32 mouse cellular contexts compared by ENCODE assay signal in genomic region chr8:111526403-111527024, GRCm38 (mm10). TPM values are rescaled to one million over a fixed set of nuclear protein-coding genes. Genes with fewer than 3 reads are reported as not detected.
A peak's percentile ranks its signal among the peaks of the same experiment; 100 is the strongest.
DNase-seq lines count a peak whose midpoint lies in the region; ATAC-seq and TF ChIP-seq lines count a peak whose summit lies in the region.
"Had no signal": no experiment of that assay in that cellular context is flagged by ENCODE, and none has a peak within 500 bp of the region (broad histone marks: within the 10 kb centered on the region; RNA-seq: fewer than 3 reads in every experiment).

No protein-coding gene starts in this region.

- peak overlapping the region; percentile 48; the same call in 1 of the 2 replicates for H3K27ac ChIP-seq in bone marrow, adult 2 months (ENCODE audit: control insufficient read depth, insufficient read depth, low read depth, low read length, poor library complexity)
- H3K27ac ChIP-seq in liver, embryonic 11.5 days (ENCODE audit: low read depth, low read length) = no peak overlapping the region
- H3K27ac ChIP-seq: embryonic facial prominence, embryonic 12.5 days; gastrocnemius, adult 2 months; heart, adult 2 months; hindbrain, embryonic 14.5 days; layer of hippocampus, adult 2 months; limb, embryonic 13.5 days; liver, embryonic 12.5 days; neural tube, embryonic 13.5 days had no signal

- no peak overlapping the region for H3K4me2 ChIP-seq in liver, embryonic 11.5 days
- H3K4me2 ChIP-seq: embryonic facial prominence, embryonic 12.5 days; heart, embryonic 12.5 days; hindbrain, embryonic 14.5 days; limb, embryonic 13.5 days; liver, embryonic 12.5 days; midbrain, embryonic 11.5 days; neural tube, embryonic 13.5 days had no signal

- 13% methylated on average over 6 of the region's 6 CpGs for WGBS in bone marrow, adult 2 months
- 65% methylated on average over 6 of the region's 6 CpGs for WGBS in liver, embryonic 11.5 days

- no peaks in the 10 kb centered on the region for H3K9me3 ChIP-seq in liver, embryonic 11.5 days (ENCODE audit: control insufficient read depth, low read length)
- H3K9me3 ChIP-seq: embryonic facial prominence, embryonic 12.5 days; G1E; heart, embryonic 12.5 days; limb, embryonic 13.5 days; liver, embryonic 12.5 days; neural tube, embryonic 13.5 days had no signal

- no peak overlapping the region for H3K4me3 ChIP-seq in bone marrow, adult 2 months (replicated peaks; ENCODE audit: control insufficient read depth, low read depth, low read length)
- no peak overlapping the region for H3K4me3 ChIP-seq in liver, embryonic 11.5 days (ENCODE audit: low read depth, low read length)
- H3K4me3 ChIP-seq: embryonic facial prominence, embryonic 12.5 days; gastrocnemius, adult 2 months; heart, adult 2 months; heart, embryonic 12.5 days; layer of hippocampus, adult 2 months; limb, embryonic 13.5 days; liver, embryonic 12.5 days; neural tube, embryonic 13.5 days had no signal

- DNase-seq in lung, postnatal 25 days (ENCODE audit: low spot score) = peak; percentile 54
- DNase-seq in lung, postnatal 10 days = no peak
- DNase-seq in induced T-regulatory cell, adult 2 months (ENCODE audit: low read depth) = peak; percentile 55
- DNase-seq in naive thymus-derived CD4-positive, alpha-beta T cell, adult 2 months (ENCODE audit: low read depth) = peak; percentile 49
- DNase-seq in liver, embryonic 11.5 days (ENCODE audit: low spot score) = no peak
- DNase-seq in gastrocnemius, adult 18-20 months (ENCODE audit: low spot score) = no peak
- DNase-seq: adrenal gland, postnatal 10 days; B cell, adult 2 months; cerebellum, adult 18-20 months; cerebellum, postnatal 10 days; embryo, embryonic 11 days; gastrocnemius, adult 2 months; gastrocnemius, postnatal 36 days; heart, adult 2 months; heart, postnatal 4 days; kidney, adult 2 months; kidney, postnatal 36 days; liver, postnatal 0 days; lung, postnatal 36 days had no signal

- no peaks in the 10 kb centered on the region for H3K36me3 ChIP-seq in liver, embryonic 11.5 days (ENCODE audit: control insufficient read depth, insufficient read depth, low read length)
- H3K36me3 ChIP-seq: embryonic facial prominence, embryonic 12.5 days; G1E; heart, embryonic 12.5 days; limb, embryonic 13.5 days; liver, embryonic 12.5 days; neural tube, embryonic 13.5 days had no signal

- H3K4me1 ChIP-seq in bone marrow, adult 2 months (ENCODE audit: control insufficient read depth, insufficient read depth, low read length) = no peaks in the 10 kb centered on the region; the same call in 1 of the 2 replicates
- H3K4me1 ChIP-seq in liver, embryonic 11.5 days (replicated peaks; ENCODE audit: control insufficient read depth, insufficient read depth, low read length) = no peaks in the 10 kb centered on the region
- H3K4me1 ChIP-seq: embryonic facial prominence, embryonic 12.5 days; limb, embryonic 13.5 days had no signal

- TF ChIP-seq POLR2A in bone marrow, adult 2 months (IDR thresholded peaks at IDR 0.05; ENCODE audit: borderline replicate concordance, control insufficient read depth, low read depth, low read length) = no peak

- TF ChIP-seq CTCF in bone marrow, adult 2 months (IDR thresholded peaks at IDR 0.05; ENCODE audit: control insufficient read depth, insufficient read depth, low read length) = no peak

- no peak overlapping the region for H3K9ac ChIP-seq in liver, embryonic 11.5 days (ENCODE audit: low read depth, low read length)
- H3K9ac ChIP-seq: embryonic facial prominence, embryonic 12.5 days; heart, embryonic 12.5 days; hindbrain, embryonic 14.5 days; limb, embryonic 13.5 days; liver, embryonic 12.5 days; liver, postnatal 0 days; neural tube, embryonic 13.5 days had no signal

- ATAC-seq in liver, embryonic 11.5 days (replicated peaks; ENCODE audit: low FRiP score) = no peak
- ATAC-seq: forebrain, embryonic 14.5 days; liver, embryonic 12.5 days; liver, postnatal 0 days; midbrain, embryonic 16.5 days; Patski had no signal

- no peaks in the 10 kb centered on the region for H3K27me3 ChIP-seq in liver, embryonic 11.5 days (replicated peaks; ENCODE audit: control insufficient read depth, insufficient read depth, low read length)
- H3K27me3 ChIP-seq: embryonic facial prominence, embryonic 12.5 days; heart, embryonic 12.5 days; limb, embryonic 13.5 days; liver, embryonic 12.5 days; neural tube, embryonic 13.5 days; Patski had no signal

RNA-seq across cellular contexts. Expression of gene Wdr59, which starts 4.6 kb away (rescaled TPM):
- 3.1 and 3.9 TPM in 2 replicates for polyA plus RNA-seq in bone marrow, adult 2 months (2011; ENCODE audit: insufficient read depth, insufficient read length, low replicate concordance, missing spikeins)
- 3.1 and 3.8 TPM in 2 replicates for polyA plus RNA-seq in liver, embryonic 11.5 days (2014; fragmentation: Nextera tagmentation; extraction: Ambion mirVana)
- total RNA-seq in gastrocnemius, adult 18-20 months (2021) = 1 to 10 TPM; 7.5 to 8.3 TPM

RNA-seq across cellular contexts. Expression of gene Znrf1, which starts 9.4 kb away (rescaled TPM):
- 41.3 and 124 TPM in 2 replicates for polyA plus RNA-seq in bone marrow, adult 2 months (2011; ENCODE audit: insufficient read depth, insufficient read length, low replicate concordance, missing spikeins)
- polyA plus RNA-seq in liver, embryonic 11.5 days (2014; fragmentation: Nextera tagmentation; extraction: Ambion mirVana) = 24.9 and 27.6 TPM in 2 replicates
- 10 to 100 TPM; 59.5 to 67.8 TPM for total RNA-seq in gastrocnemius, adult 18-20 months (2021)

Comparison
In these comparisons a context has a peak if more than half of its experiments do, and no peak if none do; other contexts are left out.
1. DNase-seq: peak in lung, postnatal 25 days (single experiment), induced T-regulatory cell, adult 2 months (single experiment) and naive thymus-derived CD4-positive, alpha-beta T cell, adult 2 months (single experiment); none in lung, postnatal 10 days (single experiment), liver, embryonic 11.5 days (single experiment) and gastrocnemius, adult 18-20 months (single experiment).